Comparison of ENCODE assay signal across 8 mouse cellular contexts in genomic region chr10:81633253-81634099, GRCm38 (mm10). TPM values are rescaled to one million over a fixed set of nuclear protein-coding genes. Genes with fewer than 3 reads are reported as not detected.
DNase-seq lines count a peak whose midpoint lies in the region; ATAC-seq and TF ChIP-seq lines count a peak whose summit lies in the region.

No protein-coding gene starts in this region.

- ATAC-seq in forebrain, embryonic 14.5 days: peak; percentile 94
- ATAC-seq in neural tube, embryonic 14.5 days (ENCODE audit: low read depth): peak; percentile 88

- H3K27me3 ChIP-seq in forebrain, embryonic 14.5 days (replicated peaks; ENCODE audit: control insufficient read depth, insufficient read depth, low read length): no peaks in the 10 kb centered on the region
- H3K27me3 ChIP-seq in neural tube, embryonic 14.5 days (ENCODE audit: control insufficient read depth, insufficient read depth, low read length): no peaks in the 10 kb centered on the region
- no peaks in the 10 kb centered on the region for H3K27me3 ChIP-seq in testis, adult 2 months (ENCODE audit: control insufficient read depth, insufficient read depth, low read length)

- intact Hi-C loops in heart, postnatal 25 days (cut with DNase I): no loop called here

- DNase-seq in ES-E14 (ENCODE audit: low read depth, low spot score): peak; percentile 91
- peak; percentile 78 for DNase-seq in cerebellum, adult 11 months
- peak; percentile 84 for DNase-seq in forebrain, embryonic 14.5 days (ENCODE audit: low spot score)
- peak; percentile 68 for DNase-seq in heart, postnatal 25 days (ENCODE audit: low spot score)
- DNase-seq in layer of hippocampus, adult 11-12 months (ENCODE audit: low spot score): peak; percentile 78
- peak; percentile 90 for DNase-seq in lung, adult 18-20 months

- H3K4me1 ChIP-seq in ES-E14 (ENCODE audit: control insufficient read depth in 2 of 2, insufficient read depth in 2 of 2, low read length in 2 of 2, poor library complexity in 1 of 2): peaks cover 2 to 23% of the 10 kb centered on the region in 2 experiments; a peak in 2 of 4 replicates
- H3K4me1 ChIP-seq in forebrain, embryonic 14.5 days (ENCODE audit: control insufficient read depth, insufficient read depth, low read length): peaks cover 9% of the 10 kb centered on the region; the same call in 1 of the 2 replicates
- no peaks in the 10 kb centered on the region for H3K4me1 ChIP-seq in neural tube, embryonic 14.5 days (ENCODE audit: control insufficient read depth, insufficient read depth, low read length)
- H3K4me1 ChIP-seq in testis, adult 2 months (ENCODE audit: control insufficient read depth, insufficient read depth, low read length): peaks cover 19% of the 10 kb centered on the region

- H3K27ac ChIP-seq in ES-E14 (ENCODE audit: insufficient read depth, low read depth, low read length, poor library complexity, severe bottlenecking): no peak overlapping the region
- H3K27ac ChIP-seq in forebrain, embryonic 14.5 days (ENCODE audit: low read depth, low read length): no peak overlapping the region; the same call in 1 of the 2 replicates
- no peak overlapping the region for H3K27ac ChIP-seq in neural tube, embryonic 14.5 days (ENCODE audit: low read depth, low read length)
- H3K27ac ChIP-seq in testis, adult 2 months (ENCODE audit: control insufficient read depth, insufficient read depth, low read depth, low read length): no peak overlapping the region

- H3K9me3 ChIP-seq in ES-E14 (ENCODE audit: control insufficient read depth, insufficient read depth, low read depth, low read length): no peaks in the 10 kb centered on the region
- no peaks in the 10 kb centered on the region for H3K9me3 ChIP-seq in forebrain, embryonic 14.5 days (replicated peaks; ENCODE audit: control insufficient read depth, low read length)
- no peaks in the 10 kb centered on the region for H3K9me3 ChIP-seq in neural tube, embryonic 14.5 days (ENCODE audit: control insufficient read depth, low read length)

- peak overlapping the region; percentile 59 for H3K4me2 ChIP-seq in forebrain, embryonic 14.5 days (ENCODE audit: low read length)
- H3K4me2 ChIP-seq in neural tube, embryonic 14.5 days (ENCODE audit: low read depth, low read length): peak overlapping the region; percentile 67

- in situ Hi-C loops in ES-E14 (cut with MboI; ENCODE audit: low sequenced_read_pairs in 2 of 2, unreplicated experiment in 2 of 2): no loop called here

- no peak for TF ChIP-seq CTCF in testis, adult 2 months (IDR thresholded peaks at IDR 0.05; ENCODE audit: control insufficient read depth, insufficient read depth, insufficient replicate concordance, low read depth, low read length)

- no peaks in the 10 kb centered on the region for H3K36me3 ChIP-seq in ES-E14 (ENCODE audit: control insufficient read depth, insufficient read depth, low read length, poor library complexity, severe bottlenecking)
- H3K36me3 ChIP-seq in forebrain, embryonic 14.5 days (ENCODE audit: control insufficient read depth, insufficient read depth, low read length): no peaks in the 10 kb centered on the region
- H3K36me3 ChIP-seq in neural tube, embryonic 14.5 days (ENCODE audit: control insufficient read depth, insufficient read depth, low read length): no peaks in the 10 kb centered on the region
- H3K36me3 ChIP-seq in testis, adult 2 months (ENCODE audit: control insufficient read depth, insufficient read depth, low read length): no peaks in the 10 kb centered on the region

- 3% methylated on average over 37 of the region's 37 CpGs for WGBS in forebrain, embryonic 14.5 days
- WGBS in neural tube, embryonic 14.5 days: 3% methylated on average over 37 of the region's 37 CpGs

- H3K4me3 ChIP-seq in ES-E14 (ENCODE audit: insufficient read depth in 1 of 2, low read depth in 1 of 2, low read length in 2 of 2, poor library complexity in 1 of 2, severe bottlenecking in 1 of 2): peak overlapping the region; percentile 45 to 68
- H3K4me3 ChIP-seq in forebrain, embryonic 14.5 days (ENCODE audit: low read depth, low read length): peak overlapping the region; percentile 34
- H3K4me3 ChIP-seq in neural tube, embryonic 14.5 days (ENCODE audit: low read depth, low read length): peak overlapping the region; percentile 37
- H3K4me3 ChIP-seq in testis, adult 2 months (ENCODE audit: control insufficient read depth, low read depth, low read length): peak overlapping the region; percentile 30

- TF ChIP-seq POLR2A in testis, adult 2 months (IDR thresholded peaks at IDR 0.05; ENCODE audit: control insufficient read depth, low read depth, low read length): no peak; the same call in 1 of the 2 replicates

- peak overlapping the region; percentile 32; the same call in 1 of the 2 replicates for H3K9ac ChIP-seq in ES-E14 (ENCODE audit: insufficient read depth, low read depth, low read length, poor library complexity, severe bottlenecking)
- H3K9ac ChIP-seq in forebrain, embryonic 14.5 days (ENCODE audit: low read length): peak overlapping the region; percentile 65
- peak overlapping the region; percentile 51 for H3K9ac ChIP-seq in neural tube, embryonic 14.5 days (replicated peaks; ENCODE audit: low read depth, low read length)

TF ChIP-seq in ES-E14, 5 proteins besides CTCF, POLR2A, EP300 and RAD21:
- TF ChIP-seq CHD2 (IDR thresholded peaks at IDR 0.05; ENCODE audit: low read depth, low read length): no peak
- no peak for TF ChIP-seq ZC3H11A (IDR thresholded peaks at IDR 0.05; ENCODE audit: borderline replicate concordance, low read depth, low read length)
- no peak for TF ChIP-seq HCFC1 (IDR thresholded peaks at IDR 0.05; ENCODE audit: borderline replicate concordance, insufficient read depth, low read length)
- no peak for TF ChIP-seq MAFK (IDR thresholded peaks at IDR 0.05; ENCODE audit: insufficient read depth, low read depth, low read length)
- no peak for TF ChIP-seq ZNF384 (IDR thresholded peaks at IDR 0.05; ENCODE audit: low read depth, low read length)

RNA-seq across cellular contexts. Expression of gene Ankrd24, which starts 5.1 kb away (rescaled TPM):
- 14.4 and 18.6 TPM in 2 replicates for total RNA-seq in ES-E14 (2012; rRNA removed)
- 5.2 and 6.3 TPM in 2 replicates for polyA plus RNA-seq in forebrain, embryonic 14.5 days (2014; fragmentation: Nextera tagmentation; extraction: Ambion mirVana)
- 10 to 100 TPM in 1 of 2 experiments, 1 to 10 TPM in 1; 9.4 to 10.1 TPM for total RNA-seq in heart, postnatal 25 days (2021)
- 10.1 and 16.1 TPM in 2 replicates for polyA plus RNA-seq in neural tube, embryonic 14.5 days (2014; fragmentation: Nextera tagmentation; extraction: Ambion mirVana)
- 17.3 and 20.4 TPM in 2 replicates for polyA plus RNA-seq in testis, adult 2 months (2012; rRNA removed)

RNA-seq across cellular contexts. Expression of gene Sirt6, which starts 5.9 kb away (rescaled TPM):
- 14.5 and 16.7 TPM in 2 replicates for total RNA-seq in ES-E14 (2012; rRNA removed)
- 46.0 and 47.4 TPM in 2 replicates for polyA plus RNA-seq in forebrain, embryonic 14.5 days (2014; fragmentation: Nextera tagmentation; extraction: Ambion mirVana)
- total RNA-seq in heart, postnatal 25 days (2021): 1 to 10 TPM; 8.0 to 8.5 TPM
- 48.9 and 53.6 TPM in 2 replicates for polyA plus RNA-seq in neural tube, embryonic 14.5 days (2014; fragmentation: Nextera tagmentation; extraction: Ambion mirVana)
- 6.7 and 7.2 TPM in 2 replicates for polyA plus RNA-seq in testis, adult 2 months (2012; rRNA removed)

RNA-seq across cellular contexts. Expression of gene Gm10778, which starts 15.4 kb away (rescaled TPM):
- total RNA-seq in ES-E14 (2012; rRNA removed): 5.3 and 5.5 TPM in 2 replicates
- polyA plus RNA-seq in forebrain, embryonic 14.5 days (2014; fragmentation: Nextera tagmentation; extraction: Ambion mirVana): 5.1 and 7.1 TPM in 2 replicates
- total RNA-seq in heart, postnatal 25 days (2021): 1 to 10 TPM; 1.7 to 3.0 TPM
- polyA plus RNA-seq in neural tube, embryonic 14.5 days (2014; fragmentation: Nextera tagmentation; extraction: Ambion mirVana): 7.4 and 8.7 TPM in 2 replicates
- 0.34 and 0.48 TPM in 2 replicates for polyA plus RNA-seq in testis, adult 2 months (2012; rRNA removed)

RNA-seq across cellular contexts. Expression of gene BC025920, which starts 27.4 kb away (rescaled TPM):
- total RNA-seq in ES-E14 (2012; rRNA removed): 2.3 and 2.5 TPM in 2 replicates
- 0.81 and 1.0 TPM in 2 replicates for polyA plus RNA-seq in forebrain, embryonic 14.5 days (2014; fragmentation: Nextera tagmentation; extraction: Ambion mirVana)
- 1 to 10 TPM; 1.9 to 2.8 TPM for total RNA-seq in heart, postnatal 25 days (2021)
- 1.0 and 1.9 TPM in 2 replicates for polyA plus RNA-seq in neural tube, embryonic 14.5 days (2014; fragmentation: Nextera tagmentation; extraction: Ambion mirVana)
- polyA plus RNA-seq in testis, adult 2 months (2012; rRNA removed): 0.47 and 0.68 TPM in 2 replicates

RNA-seq across cellular contexts. Expression of gene Tle6, which starts 32.6 kb away (rescaled TPM):
- total RNA-seq in ES-E14 (2012; rRNA removed): 17.7 and 22.0 TPM in 2 replicates
- polyA plus RNA-seq in forebrain, embryonic 14.5 days (2014; fragmentation: Nextera tagmentation; extraction: Ambion mirVana): 2.4 and 2.5 TPM in 2 replicates
- 1 to 10 TPM; 6.7 to 7.4 TPM for total RNA-seq in heart, postnatal 25 days (2021)
- polyA plus RNA-seq in neural tube, embryonic 14.5 days (2014; fragmentation: Nextera tagmentation; extraction: Ambion mirVana): 5.0 and 6.6 TPM in 2 replicates
- polyA plus RNA-seq in testis, adult 2 months (2012; rRNA removed): 16.5 and 16.9 TPM in 2 replicates
